Mouse (Mus musculus) regulatory T cell (primary cell): ENCODE results near the gene Prkcq.

Experiments
- in situ Hi-C: fragments of 300-600 bp; cut with MboI, MseI; formaldehyde crosslinking; loops from one replicate; pipeline ENCODE4 v1.15.1; 2025; ENCODE audit warnings: high pct_unique_total_duplicates

The Prkcq gene

DNA sequence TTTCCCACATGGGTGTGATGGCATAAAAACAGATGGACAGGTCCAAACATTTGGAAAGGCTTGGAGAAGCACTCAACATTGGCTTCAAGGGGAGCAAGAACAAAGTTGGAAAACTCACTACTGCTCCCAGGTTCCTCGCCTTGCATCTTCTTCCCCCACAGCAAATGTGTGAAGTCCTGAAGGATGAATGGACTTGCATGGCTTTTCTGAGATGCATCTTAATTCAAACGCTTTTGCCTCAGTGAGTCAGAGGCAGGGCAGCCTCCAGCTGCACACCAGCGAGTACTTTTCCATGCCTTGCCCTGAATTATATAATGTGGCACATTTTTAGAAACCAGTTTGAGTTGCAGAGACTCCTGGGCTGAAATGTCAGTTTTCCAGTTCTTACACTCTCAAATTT lies 175.9 kb downstream of the Prkcq start:
- in situ Hi-C loops = no loop called here
